Comparison of ENCODE assay signal across 8 mouse cellular contexts in the genomic region with DNA sequence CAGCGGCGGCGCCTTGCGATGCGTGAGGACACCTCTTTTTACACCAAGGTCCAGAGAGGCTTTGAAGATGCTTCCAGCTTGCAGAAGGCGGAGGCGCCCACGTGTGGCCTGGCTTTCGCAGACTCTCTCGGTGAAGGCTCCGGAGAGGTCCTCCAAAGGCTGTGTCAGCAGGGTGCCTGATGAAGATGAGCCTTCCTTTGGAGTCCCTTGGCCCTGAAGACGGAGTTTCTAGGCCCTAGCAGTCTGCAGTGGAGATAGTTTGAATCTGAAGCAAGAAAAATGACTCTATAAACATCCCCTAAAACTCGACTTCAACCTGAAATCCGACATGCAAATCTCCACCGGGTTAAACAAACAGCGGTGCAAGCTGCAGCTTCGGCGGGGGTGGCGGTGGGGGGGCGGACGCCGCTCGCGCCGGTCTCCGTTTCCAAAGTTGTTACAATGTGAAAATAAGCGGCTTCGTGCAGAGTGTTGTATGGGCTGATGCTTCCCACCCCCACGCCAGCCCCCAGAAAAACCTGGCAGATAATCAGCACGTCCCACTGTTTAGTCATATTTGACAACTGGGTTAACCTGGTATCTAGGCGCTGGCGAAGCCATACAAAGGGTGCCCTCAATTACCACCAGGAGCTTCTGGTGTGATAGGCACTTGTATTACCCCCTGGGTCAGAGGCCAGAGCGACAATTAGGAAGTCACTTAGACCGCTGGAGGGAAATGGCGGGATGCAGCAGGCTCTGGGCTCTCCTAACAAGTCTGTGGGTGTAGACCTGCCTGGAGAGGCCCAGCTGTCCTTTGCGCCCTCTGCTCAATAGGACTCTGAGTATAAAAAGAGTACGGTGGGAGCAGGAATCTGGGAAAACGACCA. TPM values are rescaled to one million over a fixed set of nuclear protein-coding genes. Genes with fewer than 3 reads are reported as not detected.
DNase-seq lines count a peak whose midpoint lies in the region; ATAC-seq lines count a peak whose summit lies in the region.

No protein-coding gene starts in this region.

- no peaks in the 10 kb centered on the region for H3K36me3 ChIP-seq in heart, embryonic 13.5 days
- no peaks in the 10 kb centered on the region for H3K36me3 ChIP-seq in limb, embryonic 11.5 days (ENCODE audit: control insufficient read depth, insufficient read depth, low read length)
- no peaks in the 10 kb centered on the region for H3K36me3 ChIP-seq in midbrain, embryonic 16.5 days (ENCODE audit: control insufficient read depth, insufficient read depth, low read length)

- H3K9ac ChIP-seq in heart, embryonic 13.5 days, result no peak overlapping the region
- H3K9ac ChIP-seq in limb, embryonic 11.5 days (ENCODE audit: low read length), result no peak overlapping the region
- H3K9ac ChIP-seq in midbrain, embryonic 16.5 days (ENCODE audit: low read depth, low read length), result no peak overlapping the region

- H3K9me3 ChIP-seq in heart, embryonic 13.5 days, result no peaks in the 10 kb centered on the region
- no peaks in the 10 kb centered on the region for H3K9me3 ChIP-seq in limb, embryonic 11.5 days (ENCODE audit: control insufficient read depth, low read length)
- no peaks in the 10 kb centered on the region for H3K9me3 ChIP-seq in midbrain, embryonic 16.5 days (replicated peaks; ENCODE audit: control insufficient read depth, low read length, poor library complexity, severe bottlenecking)

- ATAC-seq in activated CD4-positive, CD25-positive, alpha-beta regulatory T cell, adult 4 months, result peak; percentile 7
- ATAC-seq in heart, embryonic 13.5 days (ENCODE audit: extremely low read depth, insufficient number of reproducible peaks, low FRiP score, low TSS enrichment), result no peak
- no peak for ATAC-seq in limb, embryonic 11.5 days (ENCODE audit: insufficient number of reproducible peaks, low FRiP score, low TSS enrichment, low read depth)
- ATAC-seq in midbrain, embryonic 16.5 days, result 0 out of 2 replicates have a peak, but pooled peaks have one; percentile 12

- under 1% methylated on average over 38 of the region's 38 CpGs for WGBS in heart, embryonic 13.5 days
- WGBS in limb, embryonic 11.5 days, result under 1% methylated on average over 38 of the region's 38 CpGs
- 1% methylated on average over 38 of the region's 38 CpGs for WGBS in midbrain, embryonic 16.5 days

- DNase-seq in kidney, adult 18-20 months, result peak; percentile 48
- DNase-seq in kidney, adult 9 months, result no peak
- DNase-seq in limb, embryonic 11.5 days (ENCODE audit: low spot score), result peak; percentile 70
- DNase-seq in right cerebral cortex, adult 18-20 months, result no peak
- DNase-seq in ovary, postnatal 10 days (ENCODE audit: low spot score), result no peak

- peak overlapping the region; percentile 28 for H3K4me3 ChIP-seq in heart, embryonic 13.5 days
- no peak overlapping the region for H3K4me3 ChIP-seq in limb, embryonic 11.5 days (ENCODE audit: low read depth, low read length)
- peak overlapping the region; percentile 39 for H3K4me3 ChIP-seq in midbrain, embryonic 16.5 days (ENCODE audit: low read depth, low read length)

- peaks cover 48% of the 10 kb centered on the region for H3K4me1 ChIP-seq in heart, embryonic 13.5 days
- H3K4me1 ChIP-seq in limb, embryonic 11.5 days (ENCODE audit: control insufficient read depth, insufficient read depth, low read length), result peaks cover 24% of the 10 kb centered on the region
- H3K4me1 ChIP-seq in midbrain, embryonic 16.5 days (ENCODE audit: control insufficient read depth, insufficient read depth, low read length), result peaks cover 21% of the 10 kb centered on the region

- peak overlapping the region; percentile 80 for H3K4me2 ChIP-seq in heart, embryonic 13.5 days
- H3K4me2 ChIP-seq in limb, embryonic 11.5 days (ENCODE audit: low read depth, severe bottlenecking), result peak overlapping the region; percentile 15; the same call in 1 of the 2 replicates
- H3K4me2 ChIP-seq in midbrain, embryonic 16.5 days (ENCODE audit: low read length), result peak overlapping the region; percentile 37

- H3K27ac ChIP-seq in heart, embryonic 13.5 days (replicated peaks), result no peak overlapping the region
- no peak overlapping the region for H3K27ac ChIP-seq in limb, embryonic 11.5 days (replicated peaks; ENCODE audit: low read depth, low read length)
- H3K27ac ChIP-seq in midbrain, embryonic 16.5 days (ENCODE audit: low read length), result peak overlapping the region; percentile 28; the same call in 1 of the 2 replicates

- H3K27me3 ChIP-seq in heart, embryonic 13.5 days (replicated peaks), result peaks cover 89% of the 10 kb centered on the region
- H3K27me3 ChIP-seq in limb, embryonic 11.5 days (ENCODE audit: control insufficient read depth, insufficient read depth, low read length), result peaks cover 72% of the 10 kb centered on the region
- H3K27me3 ChIP-seq in midbrain, embryonic 16.5 days (ENCODE audit: control insufficient read depth, insufficient read depth, low read depth, low read length), result peaks cover 33% of the 10 kb centered on the region

RNA-seq across cellular contexts. Expression of a gene that starts 0.9 kb away (rescaled TPM):
- polyA plus RNA-seq in activated CD4-positive, CD25-positive, alpha-beta regulatory T cell, adult 4 months (2017; shearing (Covaris generic)), result not detected
- polyA plus RNA-seq in heart, embryonic 13.5 days (2015; fragmentation: Nextera tagmentation; extraction: Ambion mirVana), result 0.04 TPM in 1 of 2 replicates, not detected in the other
- 0.87 and 0.92 TPM in 2 replicates for polyA plus RNA-seq in limb, embryonic 11.5 days (2014; fragmentation: Nextera tagmentation; extraction: Ambion mirVana)
- 3.0 and 4.2 TPM in 2 replicates for polyA plus RNA-seq in midbrain, embryonic 16.5 days (2015; fragmentation: Nextera tagmentation; extraction: Ambion mirVana)

RNA-seq across cellular contexts. Expression of a gene that starts 41.6 kb away (rescaled TPM):
- 1 to 10 TPM; 5.9 to 7.6 TPM for polyA plus RNA-seq in activated CD4-positive, CD25-positive, alpha-beta regulatory T cell, adult 4 months (2017; shearing (Covaris generic))
- polyA plus RNA-seq in heart, embryonic 13.5 days (2015; fragmentation: Nextera tagmentation; extraction: Ambion mirVana), result 12.0 and 14.3 TPM in 2 replicates
- 17.0 and 17.8 TPM in 2 replicates for polyA plus RNA-seq in limb, embryonic 11.5 days (2014; fragmentation: Nextera tagmentation; extraction: Ambion mirVana)
- 6.7 and 8.1 TPM in 2 replicates for polyA plus RNA-seq in midbrain, embryonic 16.5 days (2015; fragmentation: Nextera tagmentation; extraction: Ambion mirVana)

RNA-seq across cellular contexts. Expression of a gene that starts 41.7 kb away (rescaled TPM):
- 10 to 100 TPM; 14.5 to 29.3 TPM for polyA plus RNA-seq in activated CD4-positive, CD25-positive, alpha-beta regulatory T cell, adult 4 months (2017; shearing (Covaris generic))
- 14.5 and 16.9 TPM in 2 replicates for polyA plus RNA-seq in heart, embryonic 13.5 days (2015; fragmentation: Nextera tagmentation; extraction: Ambion mirVana)
- polyA plus RNA-seq in limb, embryonic 11.5 days (2014; fragmentation: Nextera tagmentation; extraction: Ambion mirVana), result 23.9 and 25.7 TPM in 2 replicates
- 25.5 and 26.6 TPM in 2 replicates for polyA plus RNA-seq in midbrain, embryonic 16.5 days (2015; fragmentation: Nextera tagmentation; extraction: Ambion mirVana)

RNA-seq across cellular contexts. Expression of a gene that starts 52.1 kb away (rescaled TPM):
- 100 to 1,000 TPM in 1 of 2 experiments, 10 to 100 TPM in 1; 79.2 to 103 TPM for polyA plus RNA-seq in activated CD4-positive, CD25-positive, alpha-beta regulatory T cell, adult 4 months (2017; shearing (Covaris generic))
- polyA plus RNA-seq in heart, embryonic 13.5 days (2015; fragmentation: Nextera tagmentation; extraction: Ambion mirVana), result 64.1 and 69.6 TPM in 2 replicates
- polyA plus RNA-seq in limb, embryonic 11.5 days (2014; fragmentation: Nextera tagmentation; extraction: Ambion mirVana), result 117 and 119 TPM in 2 replicates
- polyA plus RNA-seq in midbrain, embryonic 16.5 days (2015; fragmentation: Nextera tagmentation; extraction: Ambion mirVana), result 97.1 and 98.5 TPM in 2 replicates

Comparison
In these comparisons a context has a peak if more than half of its experiments do, and no peak if none do; other contexts are left out.
1. DNase-seq: peak in kidney, adult 18-20 months (single experiment) and limb, embryonic 11.5 days (single experiment); none in kidney, adult 9 months (single experiment), right cerebral cortex, adult 18-20 months (single experiment) and ovary, postnatal 10 days (single experiment).
2. ATAC-seq: peak in activated CD4-positive, CD25-positive, alpha-beta regulatory T cell, adult 4 months (single experiment) and midbrain, embryonic 16.5 days (single experiment); none in heart, embryonic 13.5 days (single experiment) and limb, embryonic 11.5 days (single experiment).
3. H3K4me2 ChIP-seq: peak in every context shown above with its lines; median percentile 80 in heart, embryonic 13.5 days; 37 in midbrain, embryonic 16.5 days; 15 in limb, embryonic 11.5 days.